8 mouse cellular contexts compared by ENCODE assay signal in the genomic region with DNA sequence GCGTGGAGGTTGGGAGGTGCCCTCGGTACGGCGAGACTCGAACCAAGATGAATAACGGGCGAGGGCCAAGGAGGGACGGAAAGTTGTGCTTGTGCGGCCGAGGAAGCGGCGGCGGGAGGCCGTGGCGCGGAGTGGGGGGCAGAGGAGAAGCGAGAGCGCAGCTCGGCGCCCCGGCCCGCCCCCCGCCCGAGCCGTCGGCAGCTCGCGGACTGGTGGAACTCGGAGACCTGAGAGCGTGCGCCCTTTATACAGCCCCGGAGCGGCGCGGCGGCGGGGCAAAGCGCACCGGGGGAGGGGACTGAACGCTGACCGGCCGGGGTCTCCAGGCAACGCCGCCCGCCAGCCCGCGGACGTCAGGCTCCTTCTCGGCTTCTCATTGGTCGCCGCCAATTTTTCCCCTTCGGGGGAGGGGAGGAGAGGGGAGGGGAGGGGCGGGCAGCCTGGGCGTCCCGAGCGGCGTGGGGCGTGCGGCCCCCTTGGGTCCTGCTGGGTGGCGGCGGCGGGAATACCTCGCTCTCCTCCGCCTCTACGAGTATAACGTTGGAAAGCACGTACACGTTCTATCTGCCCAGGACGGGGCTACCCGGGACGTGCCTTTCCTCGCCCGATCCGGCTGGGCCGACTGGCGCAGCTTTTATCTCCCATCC. TPM values are rescaled to one million over a fixed set of nuclear protein-coding genes. Genes with fewer than 3 reads are reported as not detected.
DNase-seq lines count a peak whose midpoint lies in the region; ATAC-seq and TF ChIP-seq lines count a peak whose summit lies in the region.

A gene (minus strand): TSS at position 221 of the 647 bp plus-strand sequence.

- H3K9me3 ChIP-seq in G1E (replicated peaks), result no peaks in the 10 kb centered on the region
- no peaks in the 10 kb centered on the region for H3K9me3 ChIP-seq in forebrain, postnatal 0 days (ENCODE audit: low read length)
- no peaks in the 10 kb centered on the region for H3K9me3 ChIP-seq in lung, embryonic 14.5 days (ENCODE audit: low read depth, low read length)

- intact Hi-C loops in heart, postnatal 36 days (cut with DNase I), result no loop called here

- peak; percentile 54 for ATAC-seq in G1E (ENCODE audit: extremely low read depth, insufficient number of reproducible peaks, low FRiP score, poor library complexity, severe bottlenecking)
- ATAC-seq in forebrain, postnatal 0 days, result peak; percentile 82
- ATAC-seq in lung, embryonic 14.5 days (ENCODE audit: insufficient read depth), result peak; percentile 90
- peak; percentile 43 for ATAC-seq in neutrophil, adult 5-6 weeks (ENCODE audit: extremely low read depth, insufficient number of reproducible peaks, low FRiP score, poor library complexity, severe bottlenecking)

- peak within 1 kb of the TSS; percentile 100 for H3K4me3 ChIP-seq in G1E (ENCODE audit: low read depth, low read length)
- H3K4me3 ChIP-seq in cerebellum, adult 2 months (replicated peaks; ENCODE audit: insufficient read depth, low read depth, low read length), result peak within 1 kb of the TSS; percentile 73
- H3K4me3 ChIP-seq in forebrain, postnatal 0 days (ENCODE audit: low read depth, low read length), result peak within 1 kb of the TSS; percentile 56
- peak within 1 kb of the TSS; percentile 60 for H3K4me3 ChIP-seq in layer of hippocampus, adult 2 months
- peak within 1 kb of the TSS; percentile 93 for H3K4me3 ChIP-seq in lung, embryonic 14.5 days (ENCODE audit: low read depth, low read length)

- no peak for TF ChIP-seq CTCF in G1E (IDR thresholded peaks at IDR 0.05; ENCODE audit: low read depth, low read length)
- no peak for TF ChIP-seq CTCF in cerebellum, adult 2 months (IDR thresholded peaks at IDR 0.05; ENCODE audit: borderline replicate concordance, insufficient read depth, low read depth, low read length)
- no peak for TF ChIP-seq CTCF in forebrain, postnatal 0 days (IDR thresholded peaks at IDR 0.05; ENCODE audit: low read depth)
- TF ChIP-seq CTCF in layer of hippocampus, adult 2 months (conservative IDR thresholded peaks at IDR 0.05), result no peak
- no peak for TF ChIP-seq CTCF in lung, embryonic 14.5 days (IDR thresholded peaks at IDR 0.05; ENCODE audit: low read depth)

- DNase-seq in G1E (ENCODE audit: low spot score), result peak; percentile 99
- DNase-seq in cerebellum, adult 2 months, result peak; percentile 55 to 68
- peak; percentile 84 for DNase-seq in forebrain, postnatal 0 days
- peak; percentile 97 for DNase-seq in heart, postnatal 36 days
- peak; percentile 78 to 86 for DNase-seq in layer of hippocampus, adult 2 months (ENCODE audit: low spot score in 2 of 2)
- peak; percentile 98 for DNase-seq in lung, embryonic 14.5 days
- peak; percentile 93 to 95 for DNase-seq in thymus, adult 18-20 months

- WGBS in cerebellum, adult 2 months, result under 1% methylated on average over 75 of the region's 76 CpGs
- 4% methylated on average over 69 of the region's 76 CpGs for WGBS in forebrain, postnatal 0 days
- under 1% methylated on average over 61 of the region's 76 CpGs for WGBS in lung, embryonic 14.5 days

- peaks cover 39% of the 10 kb centered on the region for H3K4me1 ChIP-seq in G1E (ENCODE audit: insufficient read depth, low read depth, low read length)
- H3K4me1 ChIP-seq in cerebellum, adult 2 months (ENCODE audit: control insufficient read depth, insufficient read depth, low read length), result no peaks in the 10 kb centered on the region; the same call in 1 of the 2 replicates
- no peaks in the 10 kb centered on the region for H3K4me1 ChIP-seq in forebrain, postnatal 0 days (ENCODE audit: insufficient read depth)
- H3K4me1 ChIP-seq in lung, embryonic 14.5 days (ENCODE audit: insufficient read depth), result peaks cover 16% of the 10 kb centered on the region

- TF ChIP-seq POLR2A in cerebellum, adult 2 months (IDR thresholded peaks at IDR 0.05; ENCODE audit: borderline replicate concordance, insufficient read depth, low read length), result peak; percentile 29; the same call in 1 of the 2 replicates

- peak within 1 kb of the TSS; percentile 29; the same call in 1 of the 2 replicates for H3K27ac ChIP-seq in cerebellum, adult 2 months (ENCODE audit: insufficient read depth, low read length)
- peak within 1 kb of the TSS; percentile 78 for H3K27ac ChIP-seq in forebrain, postnatal 0 days (ENCODE audit: low read depth, low read length)
- peak within 1 kb of the TSS; percentile 94 for H3K27ac ChIP-seq in layer of hippocampus, adult 2 months
- H3K27ac ChIP-seq in lung, embryonic 14.5 days (ENCODE audit: low read depth), result peak within 1 kb of the TSS; percentile 99

- no peaks in the 10 kb centered on the region for H3K27me3 ChIP-seq in G1E (ENCODE audit: insufficient read depth, low read length)
- peaks cover 8% of the 10 kb centered on the region; the same call in 1 of the 2 replicates for H3K27me3 ChIP-seq in cerebellum, adult 2 months (ENCODE audit: control insufficient read depth, insufficient read depth, low read length)
- no peaks in the 10 kb centered on the region for H3K27me3 ChIP-seq in forebrain, postnatal 0 days (ENCODE audit: insufficient read depth, low read length)
- no peaks in the 10 kb centered on the region for H3K27me3 ChIP-seq in lung, embryonic 14.5 days (ENCODE audit: insufficient read depth, low read length)

- peak within 1 kb of the TSS; percentile 85 for H3K4me2 ChIP-seq in forebrain, postnatal 0 days (ENCODE audit: low read depth)
- peak within 1 kb of the TSS; percentile 96 for H3K4me2 ChIP-seq in lung, embryonic 14.5 days

- H3K9ac ChIP-seq in forebrain, postnatal 0 days, result peak within 1 kb of the TSS; percentile 57
- H3K9ac ChIP-seq in lung, embryonic 14.5 days, result peak within 1 kb of the TSS; percentile 98

- H3K36me3 ChIP-seq in G1E (replicated peaks), result peaks cover 74% of the 10 kb centered on the region
- H3K36me3 ChIP-seq in forebrain, postnatal 0 days (ENCODE audit: insufficient read depth), result peaks cover 3% of the 10 kb centered on the region; the same call in 1 of the 2 replicates
- H3K36me3 ChIP-seq in lung, embryonic 14.5 days (ENCODE audit: insufficient read depth), result peaks cover 35% of the 10 kb centered on the region

RNA-seq across cellular contexts. Expression of the gene that starts here (rescaled TPM):
- 417 and 437 TPM in 2 replicates for total RNA-seq in G1E (2014; fragmentation: Nextera tagmentation)
- total RNA-seq in G1E (2017), result 112 TPM in 2 replicates
- 884 and 1,243 TPM in 2 replicates for polyA plus RNA-seq in G1E (2012)
- 14.2 and 15.9 TPM in 2 replicates for polyA plus RNA-seq in cerebellum, adult 2 months (2012; rRNA removed)
- 7.5 and 9.6 TPM in 2 replicates for total RNA-seq in forebrain, postnatal 0 days (2014; rRNA removed)
- polyA plus RNA-seq in forebrain, postnatal 0 days (2015; fragmentation: Nextera tagmentation; extraction: Ambion mirVana), result 3.8 and 5.1 TPM in 2 replicates
- total RNA-seq in heart, postnatal 36 days (2021), result 10 to 100 TPM; 26.4 to 31.6 TPM
- total RNA-seq in layer of hippocampus, adult 2 months (2021), result 10 to 100 TPM; 24.7 to 26.1 TPM
- polyA plus RNA-seq in lung, embryonic 14.5 days (2014; fragmentation: Nextera tagmentation; extraction: Ambion mirVana), result 20.8 and 21.9 TPM in 2 replicates
- 276 and 293 TPM in 2 replicates for total RNA-seq in neutrophil, adult 5-6 weeks (2017)

Comparison
In these comparisons a context has a peak if more than half of its experiments do, and no peak if none do; other contexts are left out.
1. Peak in every context shown above with its lines: DNase-seq, ATAC-seq, H3K4me3 ChIP-seq and H3K27ac ChIP-seq.
2. RNA of the gene that starts here (polyA plus RNA-seq): 884 to 1,243 TPM in G1E; 20.8 to 21.9 TPM in lung, embryonic 14.5 days, 14.2 to 15.9 TPM in cerebellum, adult 2 months and 3.8 to 5.1 TPM in forebrain, postnatal 0 days; every median in the first group is over 10 times any median in the second.
3. H3K27ac ChIP-seq: peak in every context shown above with its lines; median percentile 99 in lung, embryonic 14.5 days; 94 in layer of hippocampus, adult 2 months; 78 in forebrain, postnatal 0 days; 29 in cerebellum, adult 2 months.